Mouse (Mus musculus) liver, adult (tissue): Measurements from ENCODE around the gene Apeh.

Experiments
- GATA4 ChIP-seq: IDR thresholded peaks from 2 replicates; pipeline ENCODE4 v1.6.1; 2014; ENCODE audit warnings: mild to moderate bottlenecking, low read length; ENCODE audit not compliant: insufficient replicate concordance

The Apeh gene

DNA sequence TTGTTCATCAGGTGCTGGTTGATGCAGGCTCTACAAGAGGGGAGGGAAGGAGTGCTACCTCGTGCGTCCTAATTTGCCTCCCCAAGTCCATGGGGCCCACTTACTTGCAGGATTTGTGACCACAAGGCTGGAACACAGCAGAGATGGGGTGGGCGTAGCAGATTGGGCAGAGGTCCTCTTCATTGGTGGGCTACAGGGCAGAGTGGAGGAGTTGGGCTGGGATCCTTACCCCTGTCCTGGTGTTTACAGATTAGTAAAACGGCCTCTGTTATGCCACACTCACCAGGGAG lies 42.5 kb downstream of the Apeh start:
- TF ChIP-seq GATA4: no peak

DNA sequence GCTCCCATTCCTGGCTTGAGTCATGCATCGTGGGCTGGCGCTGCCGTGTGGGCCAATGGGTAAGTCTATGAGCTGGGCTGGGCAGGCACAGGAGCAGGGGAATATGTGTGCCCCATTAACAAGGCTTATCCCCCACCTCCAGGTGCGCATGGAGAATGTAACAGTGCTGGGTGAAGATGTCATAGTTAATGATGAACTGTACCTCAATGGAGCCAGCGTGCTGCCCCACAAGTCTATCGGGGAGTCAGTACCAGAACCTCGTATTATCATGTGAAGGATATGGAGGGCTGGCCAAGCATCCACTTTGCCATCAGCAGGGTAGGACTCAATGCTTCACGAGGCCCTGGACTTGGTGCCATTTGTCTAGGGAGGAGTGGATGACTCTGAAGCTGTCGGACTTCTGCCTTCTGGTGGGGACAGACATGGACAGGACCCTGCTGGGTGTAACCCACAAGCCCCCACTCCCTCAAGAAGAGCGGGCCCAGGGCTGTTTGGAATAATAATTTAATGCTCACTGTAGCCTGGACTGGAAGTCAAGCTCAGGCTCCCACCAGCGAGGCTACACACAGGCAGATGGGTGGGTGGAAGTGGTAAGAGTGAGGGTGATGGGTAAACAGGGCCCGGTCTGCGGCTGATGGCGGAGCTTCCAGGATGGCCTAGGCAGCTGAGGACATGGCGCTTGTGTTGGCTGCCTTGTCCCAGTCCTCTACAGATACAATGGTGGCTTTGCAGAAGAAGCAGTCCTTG lies 43.0 kb downstream of the Apeh start:
- TF ChIP-seq GATA4: no peak

DNA sequence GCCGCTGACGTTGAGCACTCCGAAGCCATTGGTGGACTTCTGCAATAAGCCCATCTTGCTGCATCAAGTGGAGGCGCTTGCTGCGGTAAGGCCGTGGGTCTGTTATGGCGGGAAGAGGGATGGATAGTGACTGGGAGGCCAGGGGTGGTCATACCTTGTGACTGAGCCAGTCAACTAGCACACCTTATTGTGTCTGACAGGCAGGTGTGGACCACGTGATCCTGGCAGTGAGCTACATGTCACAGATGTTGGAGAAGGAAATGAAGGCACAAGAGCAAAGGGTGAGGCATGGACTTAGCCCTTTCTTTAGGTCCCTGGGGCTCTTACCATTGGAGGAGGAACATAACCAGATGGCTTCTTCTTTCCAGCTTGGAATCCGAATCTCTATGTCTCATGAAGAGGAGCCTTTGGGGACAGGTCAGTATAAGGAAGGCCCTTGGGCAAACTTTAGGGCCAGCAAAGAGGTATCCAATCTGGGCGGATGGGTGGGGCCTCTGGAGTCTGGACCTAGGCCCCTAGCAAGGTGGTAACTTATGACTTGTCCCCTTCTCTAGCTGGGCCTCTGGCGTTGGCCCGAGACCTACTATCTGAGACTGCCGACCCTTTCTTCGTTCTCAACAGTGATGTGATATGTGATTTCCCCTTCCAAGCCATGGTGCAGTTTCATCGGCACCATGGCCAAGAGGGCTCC lies 44.7 kb downstream of the Apeh start:
- TF ChIP-seq GATA4: no peak

DNA sequence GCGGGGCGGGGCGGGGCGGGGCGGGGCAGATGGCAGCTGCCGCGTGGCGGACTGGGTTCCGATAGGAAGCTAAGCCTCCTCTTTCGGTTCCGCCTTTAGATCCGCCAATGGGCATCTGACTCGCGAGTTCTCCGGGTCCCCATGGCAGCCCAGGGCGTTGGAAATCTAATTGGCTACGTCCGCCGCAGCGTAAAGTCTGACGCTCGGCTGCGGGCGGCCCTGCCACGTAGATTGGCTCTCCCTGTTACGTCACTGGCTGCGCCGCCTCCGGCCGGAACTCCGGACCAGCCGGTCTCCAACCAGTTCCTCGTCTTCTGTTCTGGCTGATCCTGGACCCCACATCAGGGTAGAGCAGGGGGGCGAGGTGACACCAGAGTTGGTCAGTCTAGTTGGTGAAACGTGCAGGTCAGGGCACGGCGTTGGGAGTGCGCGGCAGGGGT lies 45.4 kb downstream of the Apeh start, which contains the start of gene Gmppb:
Gmppb (plus strand) TSS at position 227 of the 440 bp plus-strand sequence.
- no peak for TF ChIP-seq GATA4

DNA sequence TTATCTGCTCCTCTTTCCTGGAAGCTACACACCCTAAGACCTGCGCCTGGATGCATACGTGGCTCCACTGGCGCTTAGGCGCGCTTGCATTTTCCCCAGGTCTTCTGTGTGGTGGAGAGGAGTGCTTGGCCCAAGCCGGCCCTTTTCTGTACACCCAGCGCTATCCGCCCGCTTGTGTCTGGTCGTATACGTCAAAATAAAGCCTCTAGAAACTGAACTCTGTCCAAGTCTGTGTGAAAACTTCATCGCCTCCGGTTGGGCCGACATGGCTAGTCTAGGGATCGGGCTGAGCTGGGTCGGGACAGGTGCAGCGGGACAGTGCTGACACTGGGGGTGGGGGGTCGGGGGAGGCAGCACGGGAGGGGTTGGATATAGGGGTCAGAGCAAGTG lies 45.8 kb downstream of the Apeh start:
- no peak for TF ChIP-seq GATA4

DNA sequence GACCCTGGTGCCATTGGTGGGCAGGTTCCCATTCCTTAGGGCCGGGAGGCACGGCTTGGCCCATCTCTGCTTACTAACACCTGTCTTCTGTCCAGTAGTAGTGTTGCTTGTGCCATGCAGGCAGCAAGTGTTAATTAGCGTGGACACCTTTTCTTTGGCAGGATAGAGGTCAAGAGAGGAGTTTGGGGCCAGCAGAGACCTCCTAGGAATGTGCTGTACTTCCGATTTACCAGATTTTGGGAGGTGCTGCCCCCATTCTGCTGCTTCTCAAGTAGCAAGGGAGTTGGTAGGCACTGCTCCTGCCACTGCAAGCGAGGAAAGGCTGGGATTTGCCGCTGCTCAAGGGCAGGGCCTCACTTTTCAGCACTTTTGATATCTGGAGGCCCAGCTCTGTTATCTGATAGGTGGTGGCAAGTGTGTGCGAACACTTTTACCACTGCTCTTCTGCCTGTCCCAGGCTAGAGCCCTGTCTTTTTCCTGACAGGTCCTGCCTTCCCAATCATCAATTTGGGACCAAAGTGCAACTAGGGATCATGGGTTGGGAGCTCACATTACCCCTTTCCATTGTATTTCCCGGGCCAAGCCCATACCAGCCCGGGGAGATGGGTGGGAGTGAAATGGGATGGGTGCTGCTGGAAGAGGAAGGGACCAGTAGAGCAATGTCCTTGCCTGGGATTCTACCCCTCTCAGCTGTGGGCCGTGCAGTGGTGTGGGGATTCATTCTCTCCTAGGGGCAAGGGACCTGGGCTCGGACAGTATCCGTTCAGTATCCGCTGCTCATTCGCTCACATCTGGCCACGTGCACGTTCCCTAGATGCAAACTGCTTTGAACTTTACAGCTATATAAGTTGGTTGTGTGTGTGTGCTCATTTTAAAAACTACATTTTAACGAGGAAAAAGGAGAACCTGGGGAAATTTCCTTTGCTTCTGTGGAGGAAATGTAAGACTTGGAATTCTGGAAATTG lies 46.5 kb downstream of the Apeh start:
- TF ChIP-seq GATA4: no peak

DNA sequence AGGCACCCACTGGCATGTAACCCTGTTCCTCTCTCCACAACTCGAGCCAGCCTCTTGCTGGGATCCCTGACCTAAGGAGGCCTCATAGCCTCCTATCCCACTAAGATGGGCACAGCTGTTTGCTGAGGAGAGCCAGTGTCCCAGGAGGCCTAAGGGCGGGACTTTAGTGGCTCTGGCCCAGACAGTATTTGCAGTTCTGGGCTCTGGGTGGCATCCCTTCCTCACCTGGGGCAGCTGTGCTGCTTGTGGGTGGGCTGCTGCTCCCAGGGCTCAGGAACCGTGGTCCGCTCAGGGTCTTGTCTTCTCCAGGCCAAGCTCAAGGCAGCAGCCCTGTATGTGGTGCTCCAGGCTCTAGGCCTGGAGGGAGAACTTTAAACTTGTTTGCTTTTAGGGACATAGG lies 47.8 kb downstream of the Apeh start:
- TF ChIP-seq GATA4: no peak

DNA sequence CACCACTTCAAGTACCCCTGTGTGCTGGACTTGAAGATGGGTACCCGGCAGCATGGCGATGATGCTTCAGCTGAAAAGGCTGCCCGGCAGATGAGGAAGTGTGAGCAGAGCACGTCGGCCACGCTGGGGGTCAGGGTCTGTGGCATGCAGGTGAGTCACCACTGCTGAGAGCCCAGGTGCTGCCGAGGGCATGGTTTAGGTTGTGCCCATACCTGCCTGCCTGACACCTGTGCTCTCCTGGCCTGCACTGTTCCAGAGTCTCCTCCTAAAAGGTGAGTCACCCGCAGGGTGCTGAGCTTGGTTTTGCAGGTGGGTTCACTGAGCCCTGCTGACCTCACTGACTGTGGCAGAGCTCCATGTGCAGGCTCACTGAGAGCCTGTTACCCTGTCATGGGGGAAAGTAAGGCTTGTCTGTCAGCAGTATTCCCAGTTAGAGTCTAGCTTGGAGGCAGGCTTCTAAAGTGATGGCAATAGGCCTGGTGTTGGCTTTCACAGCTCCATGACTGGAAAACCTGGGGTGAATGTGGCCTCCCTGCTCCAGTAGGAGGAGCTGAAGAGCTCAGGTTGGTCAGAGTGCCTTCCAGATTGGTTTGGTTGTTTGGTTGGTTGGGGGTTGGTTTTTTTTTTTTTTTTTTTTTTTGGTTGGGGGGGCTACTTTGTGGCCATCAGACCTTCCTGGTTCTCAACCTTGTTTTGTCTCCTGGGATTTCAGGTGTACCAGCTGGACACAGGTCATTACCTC lies 49.5 kb downstream of the Apeh start:
- no peak for TF ChIP-seq GATA4
